ENCODE assay signal across 8 mouse cellular contexts in the genomic region with DNA sequence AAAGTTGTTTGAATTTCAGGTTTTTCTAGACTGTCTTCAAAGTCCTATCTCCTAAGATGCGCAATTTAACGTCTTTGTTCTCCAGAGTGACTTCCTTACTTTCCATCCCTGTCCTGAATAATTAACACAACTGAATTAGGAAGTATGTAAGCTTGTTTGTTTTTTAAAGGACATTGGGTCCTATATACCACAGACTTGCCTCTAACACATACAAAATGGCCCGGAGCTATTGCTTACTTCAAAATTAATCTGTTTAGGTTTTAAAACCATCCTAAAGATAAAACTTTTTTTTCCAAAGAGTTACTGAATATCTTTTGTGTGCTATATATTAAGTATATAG. TPM values are rescaled to one million over a fixed set of nuclear protein-coding genes. Genes with fewer than 3 reads are reported as not detected.
A peak's percentile ranks its signal among the peaks of the same experiment; 100 is the strongest.
DNase-seq lines count a peak whose midpoint lies in the region; ATAC-seq and TF ChIP-seq lines count a peak whose summit lies in the region.

No protein-coding gene starts in this region.

- in situ Hi-C loops in ES-E14 (cut with MboI; ENCODE audit: low sequenced_read_pairs in 2 of 2, unreplicated experiment in 2 of 2): no loop called here

- H3K4me3 ChIP-seq in heart, embryonic 13.5 days: peak overlapping the region; percentile 87
- H3K4me3 ChIP-seq in ES-E14 (ENCODE audit: insufficient read depth in 1 of 2, low read depth in 1 of 2, low read length in 2 of 2, poor library complexity in 1 of 2, severe bottlenecking in 1 of 2): peak overlapping the region; percentile 85 to 99
- peak overlapping the region; percentile 72 for H3K4me3 ChIP-seq in hindbrain, embryonic 10.5 days

- H3K27me3 ChIP-seq in heart, embryonic 13.5 days (replicated peaks): peaks cover 34% of the 10 kb centered on the region
- peaks cover 30% of the 10 kb centered on the region for H3K27me3 ChIP-seq in hindbrain, embryonic 10.5 days (ENCODE audit: insufficient read depth, poor library complexity, severe bottlenecking)

- DNase-seq in heart, postnatal 14 days: no peak
- DNase-seq in ES-E14 (ENCODE audit: low read depth, low spot score): no peak
- no peak for DNase-seq in hindbrain, embryonic 10.5 days (ENCODE audit: low spot score)
- no peak for DNase-seq in cerebellum, adult 11-12 months
- no peak for DNase-seq in urinary bladder, postnatal 10 days (ENCODE audit: low spot score)

- intact Hi-C loops in heart, postnatal 14 days (cut with DNase I): no loop called here

- H3K9me3 ChIP-seq in heart, embryonic 13.5 days: no peaks in the 10 kb centered on the region
- no peaks in the 10 kb centered on the region for H3K9me3 ChIP-seq in ES-E14 (ENCODE audit: control insufficient read depth, insufficient read depth, low read depth, low read length)
- no peaks in the 10 kb centered on the region for H3K9me3 ChIP-seq in hindbrain, embryonic 10.5 days

- peaks cover 9% of the 10 kb centered on the region for H3K4me1 ChIP-seq in heart, embryonic 13.5 days
- peaks cover 4 to 14% of the 10 kb centered on the region in 2 experiments; a peak in 3 of 4 replicates for H3K4me1 ChIP-seq in ES-E14 (ENCODE audit: control insufficient read depth in 2 of 2, insufficient read depth in 2 of 2, low read length in 2 of 2, poor library complexity in 1 of 2)
- peaks cover 10% of the 10 kb centered on the region for H3K4me1 ChIP-seq in hindbrain, embryonic 10.5 days (replicated peaks)

- H3K36me3 ChIP-seq in heart, embryonic 13.5 days: peaks cover 16% of the 10 kb centered on the region
- H3K36me3 ChIP-seq in ES-E14 (ENCODE audit: control insufficient read depth, insufficient read depth, low read length, poor library complexity, severe bottlenecking): no peaks in the 10 kb centered on the region
- H3K36me3 ChIP-seq in hindbrain, embryonic 10.5 days: peaks cover 11% of the 10 kb centered on the region

- peak overlapping the region; percentile 93 for H3K27ac ChIP-seq in heart, embryonic 13.5 days (replicated peaks)
- no peak overlapping the region for H3K27ac ChIP-seq in ES-E14 (ENCODE audit: insufficient read depth, low read depth, low read length, poor library complexity, severe bottlenecking)
- peak overlapping the region; percentile 98 for H3K27ac ChIP-seq in hindbrain, embryonic 10.5 days

- H3K4me2 ChIP-seq in heart, embryonic 13.5 days: peak overlapping the region; percentile 89

- ATAC-seq in heart, embryonic 13.5 days (ENCODE audit: extremely low read depth, insufficient number of reproducible peaks, low FRiP score, low TSS enrichment): no peak
- ATAC-seq in megakaryocyte, adult 5-6 weeks (ENCODE audit: poor library complexity, severe bottlenecking): peak; percentile 19; the same call in 1 of the 2 replicates
- no peak; the same call in 1 of the 2 replicates for ATAC-seq in megakaryocyte progenitor cell, adult 5-6 weeks (replicated peaks; ENCODE audit: poor library complexity)

- WGBS in heart, embryonic 13.5 days: 14% methylated on average over 3 of the region's 3 CpGs
- WGBS in hindbrain, embryonic 10.5 days: 17% methylated on average over 3 of the region's 3 CpGs

- peak overlapping the region; percentile 94 for H3K9ac ChIP-seq in heart, embryonic 13.5 days
- H3K9ac ChIP-seq in ES-E14 (ENCODE audit: insufficient read depth, low read depth, low read length, poor library complexity, severe bottlenecking): peak overlapping the region; percentile 95; the same call in 1 of the 2 replicates

TF ChIP-seq in ES-E14, 5 proteins besides CTCF, POLR2A, EP300 and RAD21:
- TF ChIP-seq CHD2 (IDR thresholded peaks at IDR 0.05; ENCODE audit: low read depth, low read length): no peak
- TF ChIP-seq HCFC1 (IDR thresholded peaks at IDR 0.05; ENCODE audit: borderline replicate concordance, insufficient read depth, low read length): no peak
- TF ChIP-seq MAFK (IDR thresholded peaks at IDR 0.05; ENCODE audit: insufficient read depth, low read depth, low read length): no peak
- no peak for TF ChIP-seq ZC3H11A (IDR thresholded peaks at IDR 0.05; ENCODE audit: borderline replicate concordance, low read depth, low read length)
- no peak for TF ChIP-seq ZNF384 (IDR thresholded peaks at IDR 0.05; ENCODE audit: low read depth, low read length)

RNA-seq across cellular contexts. Expression of a gene that starts 0.2 kb away (rescaled TPM):
- 77.2 and 89.6 TPM in 2 replicates for polyA plus RNA-seq in heart, embryonic 13.5 days (2015; fragmentation: Nextera tagmentation; extraction: Ambion mirVana)
- 10 to 100 TPM; 82.9 to 88.2 TPM for total RNA-seq in heart, postnatal 14 days (2021)
- 59.1 and 78.8 TPM in 2 replicates for total RNA-seq in ES-E14 (2012; rRNA removed)
- 105 and 111 TPM in 2 replicates for polyA plus RNA-seq in hindbrain, embryonic 10.5 days (2016; fragmentation: Nextera tagmentation; extraction: Ambion mirVana)
- total RNA-seq in megakaryocyte, adult 5-6 weeks (2015): 95.3 and 105 TPM in 2 replicates
- total RNA-seq in megakaryocyte, adult 5-6 weeks (2017): 54.6 and 78.6 TPM in 2 replicates
- total RNA-seq in megakaryocyte progenitor cell, adult 5-6 weeks (2015): 127 and 149 TPM in 2 replicates
- 93.2 and 115 TPM in 2 replicates for total RNA-seq in megakaryocyte progenitor cell, adult 5-6 weeks (2017)

RNA-seq across cellular contexts. Expression of a gene that starts 7.2 kb away (rescaled TPM):
- 48.4 and 52.2 TPM in 2 replicates for polyA plus RNA-seq in heart, embryonic 13.5 days (2015; fragmentation: Nextera tagmentation; extraction: Ambion mirVana)
- 10 to 100 TPM; 20.0 to 22.4 TPM for total RNA-seq in heart, postnatal 14 days (2021)
- total RNA-seq in ES-E14 (2012; rRNA removed): 23.1 and 30.7 TPM in 2 replicates
- polyA plus RNA-seq in hindbrain, embryonic 10.5 days (2016; fragmentation: Nextera tagmentation; extraction: Ambion mirVana): 95.6 and 111 TPM in 2 replicates
- total RNA-seq in megakaryocyte, adult 5-6 weeks (2015): 41.1 and 41.9 TPM in 2 replicates
- total RNA-seq in megakaryocyte, adult 5-6 weeks (2017): 20.2 and 28.9 TPM in 2 replicates
- total RNA-seq in megakaryocyte progenitor cell, adult 5-6 weeks (2015): 36.0 and 38.2 TPM in 2 replicates
- 18.7 and 24.5 TPM in 2 replicates for total RNA-seq in megakaryocyte progenitor cell, adult 5-6 weeks (2017)

RNA-seq across cellular contexts. Expression of a gene that starts 14.0 kb away (rescaled TPM):
- polyA plus RNA-seq in heart, embryonic 13.5 days (2015; fragmentation: Nextera tagmentation; extraction: Ambion mirVana): 36.1 and 42.1 TPM in 2 replicates
- total RNA-seq in heart, postnatal 14 days (2021): 10 to 100 TPM; 16.4 to 21.3 TPM
- total RNA-seq in ES-E14 (2012; rRNA removed): 15.5 and 23.6 TPM in 2 replicates
- 54.1 and 56.2 TPM in 2 replicates for polyA plus RNA-seq in hindbrain, embryonic 10.5 days (2016; fragmentation: Nextera tagmentation; extraction: Ambion mirVana)
- total RNA-seq in megakaryocyte, adult 5-6 weeks (2015): 26.5 and 27.4 TPM in 2 replicates
- total RNA-seq in megakaryocyte, adult 5-6 weeks (2017): 14.5 and 18.0 TPM in 2 replicates
- total RNA-seq in megakaryocyte progenitor cell, adult 5-6 weeks (2015): 18.0 and 20.2 TPM in 2 replicates
- 10.3 and 15.0 TPM in 2 replicates for total RNA-seq in megakaryocyte progenitor cell, adult 5-6 weeks (2017)

RNA-seq across cellular contexts. Expression of a gene that starts 24.9 kb away (rescaled TPM):
- polyA plus RNA-seq in heart, embryonic 13.5 days (2015; fragmentation: Nextera tagmentation; extraction: Ambion mirVana): 54.6 and 55.1 TPM in 2 replicates
- 10 to 100 TPM; 19.5 to 25.7 TPM for total RNA-seq in heart, postnatal 14 days (2021)
- total RNA-seq in ES-E14 (2012; rRNA removed): 35.8 and 51.0 TPM in 2 replicates
- 70.3 and 80.9 TPM in 2 replicates for polyA plus RNA-seq in hindbrain, embryonic 10.5 days (2016; fragmentation: Nextera tagmentation; extraction: Ambion mirVana)
- 17.8 and 20.4 TPM in 2 replicates for total RNA-seq in megakaryocyte, adult 5-6 weeks (2015)
- 28.5 and 33.5 TPM in 2 replicates for total RNA-seq in megakaryocyte, adult 5-6 weeks (2017)
- 14.7 and 16.1 TPM in 2 replicates for total RNA-seq in megakaryocyte progenitor cell, adult 5-6 weeks (2015)
- total RNA-seq in megakaryocyte progenitor cell, adult 5-6 weeks (2017): 18.0 and 22.6 TPM in 2 replicates

RNA-seq across cellular contexts. Expression of a gene that starts 33.9 kb away (rescaled TPM):
- 34.6 and 37.6 TPM in 2 replicates for polyA plus RNA-seq in heart, embryonic 13.5 days (2015; fragmentation: Nextera tagmentation; extraction: Ambion mirVana)
- 10 to 100 TPM; 24.4 to 25.9 TPM for total RNA-seq in heart, postnatal 14 days (2021)
- total RNA-seq in ES-E14 (2012; rRNA removed): 23.9 and 25.7 TPM in 2 replicates
- polyA plus RNA-seq in hindbrain, embryonic 10.5 days (2016; fragmentation: Nextera tagmentation; extraction: Ambion mirVana): 46.2 and 48.4 TPM in 2 replicates
- total RNA-seq in megakaryocyte, adult 5-6 weeks (2015): 22.4 and 23.6 TPM in 2 replicates
- 12.1 and 13.1 TPM in 2 replicates for total RNA-seq in megakaryocyte, adult 5-6 weeks (2017)
- total RNA-seq in megakaryocyte progenitor cell, adult 5-6 weeks (2015): 24.6 and 25.4 TPM in 2 replicates
- 11.6 and 18.6 TPM in 2 replicates for total RNA-seq in megakaryocyte progenitor cell, adult 5-6 weeks (2017)
